Mouse (Mus musculus): ENCODE measurements around the gene Ppp1r16b.

Gene Ppp1r16b

DNA sequence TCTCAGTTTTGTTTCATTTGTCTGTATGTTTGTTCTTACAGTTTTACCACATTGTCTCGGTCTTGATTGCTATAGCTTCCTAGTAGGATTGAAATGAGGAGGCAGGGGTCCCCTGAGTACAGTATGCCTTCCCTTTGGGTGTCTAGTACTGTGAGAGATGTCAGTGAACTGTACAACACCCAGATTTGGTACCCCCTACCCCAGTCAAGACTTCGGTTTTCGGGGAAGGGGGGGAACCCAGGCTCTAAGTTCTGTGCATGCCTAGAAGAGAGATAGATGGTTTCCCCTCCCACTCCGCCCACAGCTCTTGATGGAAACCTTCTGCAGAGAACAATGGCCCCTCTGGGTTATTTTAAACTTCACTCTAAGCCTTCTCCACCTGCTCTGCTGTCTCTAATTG lies at the start of gene Ppp1r16b:
Gene Ppp1r16b, plus strand, starts transcription at position 301 of the 400 bp plus-strand sequence.
- no peak for DNase-seq

DNA sequence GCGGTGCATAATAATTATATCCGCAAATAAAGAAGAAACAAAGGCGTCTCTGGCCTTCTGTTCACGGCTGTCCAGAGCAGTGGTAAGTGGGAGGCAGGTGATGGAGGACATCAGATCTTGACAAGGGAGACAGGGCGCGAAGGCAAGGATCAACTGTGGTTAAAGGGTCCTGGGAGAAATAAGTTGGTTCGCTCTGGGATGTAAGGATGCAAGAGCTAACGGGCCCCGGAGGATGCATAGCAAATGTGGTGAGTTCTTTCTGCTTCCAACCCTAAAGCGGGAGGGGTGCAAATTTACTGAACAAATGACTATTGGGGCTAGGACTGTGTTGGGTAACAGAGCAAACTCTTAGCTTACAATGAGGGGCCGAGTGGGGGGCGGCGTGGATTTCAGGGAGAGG lies 49.5 kb upstream of the Ppp1r16b start:
- DNase-seq = no peak

DNA sequence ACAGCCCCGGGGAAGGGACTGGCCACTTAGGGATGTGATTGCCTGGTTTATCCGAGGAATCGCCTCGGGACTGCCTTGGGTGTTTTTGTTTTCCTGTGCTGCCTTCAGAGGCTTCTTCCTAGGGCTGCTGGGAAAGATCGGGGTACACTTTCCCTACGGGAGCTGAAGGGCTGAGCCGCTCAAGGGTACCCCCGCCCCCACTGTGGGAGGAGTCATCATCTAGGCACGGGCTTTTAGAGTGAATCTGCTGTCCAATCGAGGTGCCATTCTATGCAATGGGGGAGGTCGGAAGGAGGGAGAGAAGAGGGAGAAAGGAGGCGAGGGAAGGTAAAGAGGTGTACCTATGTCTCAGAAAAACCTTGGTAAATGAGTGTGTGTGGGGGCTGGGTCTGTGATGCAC lies 48.9 kb upstream of the Ppp1r16b start:
- no peak for DNase-seq

DNA sequence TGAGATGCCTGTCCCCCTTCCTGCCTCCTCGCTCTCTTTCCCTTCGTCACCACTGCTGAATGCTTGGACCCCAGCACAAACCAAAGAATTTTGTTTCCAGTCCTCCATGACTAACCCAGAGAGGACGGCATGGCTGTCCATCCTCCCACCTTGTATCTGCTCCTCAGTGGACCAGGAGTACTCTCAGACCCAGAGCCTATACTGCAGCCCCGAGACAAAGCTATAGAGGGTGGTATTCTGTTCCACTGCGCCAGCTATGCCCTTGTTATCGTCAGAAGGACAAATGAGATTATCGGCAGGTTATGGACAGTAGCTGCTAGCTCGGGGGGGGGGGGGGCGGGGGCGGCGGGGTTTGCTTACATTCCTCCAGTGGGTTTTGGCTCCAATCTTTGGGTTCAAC lies 48.4 kb upstream of the Ppp1r16b start:
- DNase-seq = no peak

DNA sequence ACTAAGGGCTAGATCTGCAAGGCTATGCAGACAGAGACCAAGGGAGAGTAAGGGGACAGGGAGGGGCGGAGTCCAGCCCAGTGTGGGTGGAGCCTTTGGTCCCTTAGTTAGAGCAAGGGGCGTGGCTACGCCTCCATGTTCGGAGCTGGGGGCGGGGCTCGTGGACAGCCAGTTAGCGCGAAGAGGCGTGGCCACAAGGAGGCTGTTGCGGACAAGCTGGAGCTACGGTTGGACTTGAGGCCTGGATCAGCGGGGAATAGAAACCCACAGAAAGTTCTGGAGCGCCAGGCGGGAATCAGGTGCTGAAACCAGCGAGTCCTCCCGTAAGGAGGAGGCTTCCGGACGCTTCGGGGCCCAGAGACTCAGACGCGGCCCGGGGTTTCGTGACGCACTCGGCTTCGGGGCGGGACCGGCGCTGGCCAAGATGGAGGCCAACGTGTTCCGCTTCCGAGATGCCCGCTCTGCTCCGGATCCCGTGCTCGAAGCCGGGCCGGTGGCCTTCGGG lies 40.4 kb upstream of the Ppp1r16b start, which contains the start of gene Actr5:
Gene Actr5, plus strand, starts transcription at position 171 of the 505 bp plus-strand sequence.
- peak; percentile 97 to 98 for DNase-seq

DNA sequence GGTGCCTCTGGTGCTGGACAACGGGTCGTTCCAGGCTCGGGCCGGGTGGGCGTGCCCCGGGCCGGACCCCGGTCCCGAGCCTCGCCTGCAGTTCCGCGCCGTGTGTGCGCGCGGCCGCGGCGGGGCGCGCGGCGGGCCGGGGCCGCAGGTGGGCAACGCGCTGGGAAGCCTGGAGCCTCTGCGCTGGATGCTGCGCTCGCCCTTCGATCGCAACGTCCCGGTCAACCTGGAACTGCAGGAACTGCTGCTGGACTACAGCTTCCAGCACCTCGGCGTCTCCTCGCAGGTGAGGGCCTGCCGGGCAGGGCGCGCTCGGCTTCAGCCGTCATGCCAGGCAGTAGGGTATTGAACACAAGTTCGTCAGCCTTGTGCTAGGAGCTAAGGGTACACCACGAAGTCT lies 40.0 kb upstream of the Ppp1r16b start:
- peak; percentile 14 to 47 for DNase-seq

DNA sequence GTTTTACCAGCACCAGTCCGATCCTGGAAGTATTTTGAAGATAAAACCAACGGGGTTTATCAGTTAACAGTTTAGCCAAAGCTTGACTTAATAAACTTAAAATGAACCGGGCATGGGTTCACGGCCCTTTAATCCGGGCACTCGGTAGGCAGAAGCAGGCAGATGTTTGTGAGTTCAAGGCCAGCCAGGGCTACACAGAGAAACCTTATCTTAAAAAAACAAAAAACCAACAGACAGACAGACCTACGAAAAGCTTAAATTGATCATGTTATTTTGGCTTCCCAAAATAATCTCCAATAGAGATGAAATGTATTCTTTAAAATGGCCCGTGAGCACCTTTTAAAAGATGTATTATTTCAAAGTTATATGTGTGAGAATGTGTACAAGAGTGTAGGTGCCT lies 39.5 kb upstream of the Ppp1r16b start:
- no peak for DNase-seq

DNA sequence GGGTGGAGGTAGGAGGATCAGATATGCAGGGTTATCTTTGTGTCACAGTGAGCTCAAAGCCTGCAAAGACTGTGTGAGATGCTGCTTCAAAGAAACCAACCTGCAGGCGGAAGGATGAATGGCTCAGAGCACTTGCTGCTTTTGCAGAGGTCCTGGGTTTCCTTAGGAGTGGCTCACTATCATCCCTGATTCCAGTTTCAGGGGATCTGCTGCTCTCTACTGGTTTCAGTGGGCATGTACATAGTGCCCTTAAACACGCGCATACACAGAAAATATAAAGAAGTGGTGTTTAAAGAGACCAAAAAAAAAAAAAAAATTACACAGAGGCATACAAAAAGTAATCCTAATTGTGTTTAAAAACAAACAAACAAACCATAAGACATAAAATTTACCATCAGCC lies 36.3 kb upstream of the Ppp1r16b start:
- no peak for DNase-seq

DNA sequence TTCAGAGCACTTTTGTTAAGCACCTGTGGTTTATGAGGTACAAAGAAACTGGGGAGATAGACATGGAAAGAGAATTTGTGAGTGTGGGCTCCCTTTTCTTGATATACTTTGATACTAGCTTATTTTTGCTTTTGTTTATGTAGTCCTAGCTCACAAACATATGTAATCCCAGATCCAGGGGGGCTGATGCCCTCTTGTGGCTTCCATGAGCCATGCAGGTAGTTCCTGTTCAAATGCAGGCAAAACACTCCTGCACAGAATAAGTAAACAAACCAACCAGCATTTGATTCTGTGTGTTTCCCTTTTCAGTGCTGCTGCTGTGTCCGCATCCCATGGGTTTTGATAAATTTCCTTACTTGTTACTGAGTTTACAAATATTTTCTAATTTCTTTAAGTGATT lies 35.8 kb upstream of the Ppp1r16b start:
- DNase-seq = peak; percentile 38 to 67

DNA sequence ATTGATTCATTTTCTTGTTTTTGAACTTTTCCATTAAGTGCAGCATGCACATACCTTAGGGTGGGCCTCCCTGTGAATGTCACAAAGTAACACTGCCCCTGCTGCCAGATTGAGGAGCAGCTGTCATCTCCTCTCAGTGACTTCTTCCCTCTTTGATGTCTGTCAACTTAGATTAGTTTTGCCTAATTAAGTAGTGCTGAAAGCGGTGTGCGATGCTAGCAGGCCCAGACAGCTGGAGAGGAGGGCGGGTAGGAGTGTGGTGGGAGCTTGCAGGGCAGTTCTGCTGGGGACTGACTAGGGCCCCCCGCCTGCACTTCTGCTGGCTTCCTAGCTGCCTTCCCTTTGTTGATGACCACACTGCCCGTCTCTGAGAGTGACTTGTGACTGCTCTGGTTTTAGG lies 33.3 kb upstream of the Ppp1r16b start:
- no peak for DNase-seq

DNA sequence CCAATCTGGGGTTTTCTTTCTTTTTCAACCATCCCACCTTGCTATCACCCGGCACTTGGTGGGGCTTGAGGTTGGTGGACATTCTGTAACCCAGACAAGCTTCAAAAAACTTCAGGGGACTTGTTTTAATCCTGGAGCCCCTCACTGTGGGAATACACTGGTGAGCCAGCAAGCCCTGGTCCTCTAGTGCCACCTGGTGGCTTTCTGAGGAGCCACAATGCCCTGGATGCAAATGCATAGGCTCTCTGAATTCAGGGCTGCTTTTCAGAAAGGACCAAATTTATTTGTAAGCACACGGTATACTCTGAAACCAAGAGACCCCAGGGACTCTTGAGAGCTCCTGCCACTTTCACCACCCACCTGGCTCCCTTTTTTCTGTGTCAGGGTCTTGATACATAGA lies 23.3 kb upstream of the Ppp1r16b start:
- peak; percentile 62 to 85 for DNase-seq

DNA sequence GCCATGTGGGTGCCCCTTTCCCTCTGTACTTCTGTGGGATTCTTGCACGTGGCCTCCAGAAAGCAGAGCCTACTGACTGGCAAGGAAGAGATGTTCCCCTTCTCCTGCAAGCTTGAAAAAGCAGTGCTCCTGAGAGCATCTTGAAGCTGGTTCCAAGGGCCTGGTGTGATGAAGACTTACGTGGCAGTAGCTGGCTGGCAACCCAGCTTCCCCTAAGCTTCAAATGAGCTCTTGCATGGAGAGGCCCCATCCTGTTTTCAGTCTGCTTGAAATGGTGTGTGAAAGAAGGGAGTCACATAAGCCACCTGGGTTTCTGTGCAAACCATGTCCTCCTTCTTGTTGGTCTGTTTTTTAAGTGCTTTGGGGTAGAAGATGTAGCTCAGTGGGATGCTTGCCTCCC lies 22.6 kb upstream of the Ppp1r16b start:
- DNase-seq = no peak

DNA sequence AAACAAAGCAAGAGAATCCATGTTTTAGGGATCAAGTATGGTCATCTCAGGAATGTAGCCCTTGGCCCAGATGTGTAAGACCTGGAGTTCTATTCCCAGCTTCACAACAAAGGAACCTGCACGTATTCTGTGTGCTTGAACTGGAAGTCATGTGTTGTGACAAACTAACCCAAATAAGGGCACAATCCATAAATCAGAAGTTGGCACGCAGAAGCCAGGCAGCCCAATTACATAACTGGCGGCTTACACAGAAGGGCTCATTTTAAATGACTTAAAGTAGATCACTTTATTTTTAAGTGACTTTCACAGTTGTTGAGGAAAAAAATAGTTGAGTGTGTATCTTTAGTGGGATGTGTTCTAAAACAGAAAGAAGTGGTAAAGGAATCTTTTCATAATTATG lies 21.4 kb upstream of the Ppp1r16b start:
- no peak for DNase-seq

DNA sequence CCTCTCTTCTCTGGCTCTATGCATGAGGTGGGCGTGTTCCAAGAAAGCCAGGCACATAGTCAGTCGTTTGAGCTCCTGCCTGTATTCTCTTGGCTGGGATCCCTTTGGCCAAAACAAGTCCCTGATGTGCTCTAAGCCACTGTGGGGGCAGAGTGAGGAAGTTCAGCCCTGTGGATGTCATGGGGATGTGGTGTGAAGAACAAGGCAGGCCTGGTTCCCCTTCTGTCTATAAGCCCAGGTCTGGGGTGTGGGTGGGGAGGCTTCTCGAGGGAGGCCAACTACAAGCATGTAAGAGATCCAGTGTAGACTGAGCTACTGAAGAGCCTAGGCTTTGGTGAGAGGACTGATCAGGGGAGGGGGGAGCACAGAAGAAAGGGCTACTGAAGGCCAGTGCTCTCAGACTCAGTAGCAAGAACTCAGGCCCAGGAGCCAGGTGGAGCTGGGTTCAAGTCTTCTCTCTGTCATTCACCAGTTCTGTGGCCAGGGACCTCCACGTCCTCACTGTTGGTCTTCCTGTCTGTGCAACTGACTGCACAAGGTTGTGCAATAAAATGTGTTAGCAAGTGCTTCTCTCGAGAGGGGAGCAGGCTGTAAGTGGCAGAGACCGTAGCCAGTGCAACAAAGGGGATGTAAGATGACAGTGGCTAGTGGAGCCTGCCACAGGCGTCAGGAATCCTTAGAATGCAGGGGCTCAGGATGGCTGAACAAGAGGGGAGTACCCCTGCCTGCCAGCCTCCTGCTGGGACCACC lies 13.9 kb upstream of the Ppp1r16b start:
- DNase-seq = no peak

DNA sequence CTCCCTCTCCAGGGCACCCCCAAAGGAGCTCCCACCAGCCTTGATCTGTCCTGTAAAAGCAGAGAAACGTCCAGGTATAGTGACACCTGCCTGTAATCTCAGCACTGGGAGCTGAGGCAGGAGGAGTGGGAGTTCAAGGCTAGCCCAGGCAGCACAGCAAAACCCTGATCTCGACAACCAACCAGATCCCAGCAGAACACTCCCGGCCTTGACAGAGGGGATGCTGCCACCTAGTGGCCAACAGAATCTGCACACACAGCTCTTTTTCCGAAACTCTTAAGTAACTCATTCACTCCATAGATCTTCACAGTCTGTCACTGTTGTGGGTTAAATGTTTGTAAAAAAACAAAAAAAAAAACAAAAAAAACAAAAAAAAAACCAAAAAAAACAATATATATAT lies 12.2 kb upstream of the Ppp1r16b start:
- peak; percentile 81 to 92 for DNase-seq

DNA sequence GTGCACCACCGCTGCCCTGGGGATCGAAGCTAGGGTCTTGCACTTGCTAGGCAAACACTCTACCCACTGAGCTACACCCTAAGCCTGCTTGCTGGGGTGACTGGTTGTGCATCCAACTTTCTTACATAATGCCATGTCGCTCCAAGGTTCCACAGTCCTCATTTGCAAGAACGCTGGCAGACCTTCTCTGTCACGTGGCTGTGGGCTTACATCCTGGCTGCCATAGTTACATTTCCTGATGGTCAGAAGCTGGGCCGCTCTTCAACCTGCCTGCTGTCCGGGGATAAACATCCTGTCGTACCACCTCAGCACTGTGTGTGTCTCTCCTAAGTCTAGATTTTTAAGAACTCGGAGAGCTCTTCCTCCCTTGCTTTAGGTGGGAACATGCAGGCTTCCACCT lies 10.5 kb upstream of the Ppp1r16b start:
- DNase-seq = peak; percentile 79 to 90

DNA sequence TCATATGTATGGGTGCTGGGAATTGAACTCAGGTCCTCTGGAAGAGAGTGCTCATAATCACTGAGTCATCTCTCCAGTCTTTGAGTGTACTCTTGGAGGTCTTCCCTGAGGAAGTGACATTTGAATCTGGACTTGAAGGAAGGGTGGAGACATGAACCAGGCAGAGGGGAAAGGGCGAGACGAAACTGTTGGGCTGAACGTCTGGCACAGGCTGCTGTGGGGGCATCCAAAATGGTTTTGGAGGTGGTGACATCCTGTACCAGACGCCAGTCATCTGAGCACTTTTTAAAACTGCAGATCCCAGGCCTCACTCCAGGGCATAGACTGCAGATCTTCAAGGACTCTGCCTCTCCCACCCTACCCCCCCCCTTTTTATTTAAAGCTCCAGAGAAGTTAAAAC lies 9.4 kb upstream of the Ppp1r16b start:
- DNase-seq = peak in 1 of 2 experiments; percentile 48

DNA sequence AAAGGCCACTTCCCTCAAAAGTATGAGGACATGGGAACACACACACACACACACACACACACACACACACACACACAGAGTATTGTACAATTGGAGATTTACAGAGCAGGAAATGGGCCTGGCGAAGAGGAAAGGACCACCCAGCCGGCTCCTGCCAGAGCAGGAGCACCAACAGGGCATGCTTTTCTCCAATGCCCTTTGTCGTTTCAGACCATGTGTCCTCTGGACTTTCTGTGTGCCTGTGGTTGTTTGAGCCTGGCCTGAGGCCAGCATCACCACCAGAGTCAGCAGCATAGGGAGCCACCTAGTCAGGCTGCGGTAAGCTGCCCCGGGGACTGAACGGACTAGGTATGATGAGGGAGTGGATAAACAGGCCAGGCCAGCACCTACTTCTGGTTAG lies 6.4 kb upstream of the Ppp1r16b start:
- peak; percentile 86 to 91 for DNase-seq

DNA sequence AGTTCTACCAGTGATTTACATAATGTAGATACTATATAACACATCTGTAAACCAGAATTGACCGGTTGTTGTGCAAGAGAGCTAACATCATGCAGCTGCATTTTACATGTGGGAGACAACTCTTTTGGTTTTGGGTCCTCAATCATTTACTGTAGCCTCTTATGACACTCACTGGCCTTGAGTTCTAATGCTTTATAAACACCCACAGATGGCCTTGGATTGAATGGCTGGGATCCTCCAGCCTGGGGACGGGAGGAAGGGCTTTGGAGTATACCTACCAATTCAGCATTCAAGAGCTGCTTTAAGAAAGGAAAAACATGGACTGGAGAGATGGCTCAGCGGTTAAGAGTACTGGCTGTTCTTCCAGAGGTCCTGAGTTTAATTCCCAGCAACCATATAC lies 5.9 kb upstream of the Ppp1r16b start:
- no peak for DNase-seq

DNA sequence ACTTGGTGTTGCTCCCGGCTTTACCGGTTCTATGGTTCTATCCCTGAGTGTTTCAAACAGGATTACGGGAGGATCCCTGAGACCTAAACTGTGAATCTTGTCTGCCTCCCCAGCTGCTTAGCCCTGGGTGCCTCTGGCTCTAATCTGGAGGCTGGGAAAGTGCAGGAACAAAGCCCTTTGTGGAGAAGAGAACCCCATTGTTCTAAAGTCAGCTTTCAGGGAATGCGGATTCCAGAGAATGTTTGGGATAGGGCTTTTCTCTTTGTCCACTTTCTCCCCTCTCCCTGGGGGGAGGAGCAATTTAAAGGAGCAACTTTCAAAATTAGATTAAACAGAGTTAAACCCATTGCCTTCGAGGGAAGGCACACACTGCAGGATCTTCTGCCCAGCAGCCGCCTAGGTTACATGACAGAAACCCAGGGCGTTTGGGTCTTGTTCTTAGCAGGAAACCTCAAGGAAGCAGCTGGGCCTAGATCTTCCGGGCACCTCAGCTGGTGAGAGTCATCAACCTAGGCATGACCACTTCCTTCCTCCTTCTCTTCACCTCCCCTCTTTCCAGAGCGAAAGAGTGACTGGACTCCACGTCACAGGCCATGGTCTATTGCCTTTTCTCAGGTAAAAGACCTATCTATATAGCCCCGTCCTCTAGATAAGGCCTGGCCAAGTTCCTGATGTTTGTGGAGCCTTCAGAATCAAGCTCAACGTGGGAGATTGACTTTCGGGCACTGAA lies 1.0 kb downstream of the Ppp1r16b start:
- DNase-seq = no peak

DNA sequence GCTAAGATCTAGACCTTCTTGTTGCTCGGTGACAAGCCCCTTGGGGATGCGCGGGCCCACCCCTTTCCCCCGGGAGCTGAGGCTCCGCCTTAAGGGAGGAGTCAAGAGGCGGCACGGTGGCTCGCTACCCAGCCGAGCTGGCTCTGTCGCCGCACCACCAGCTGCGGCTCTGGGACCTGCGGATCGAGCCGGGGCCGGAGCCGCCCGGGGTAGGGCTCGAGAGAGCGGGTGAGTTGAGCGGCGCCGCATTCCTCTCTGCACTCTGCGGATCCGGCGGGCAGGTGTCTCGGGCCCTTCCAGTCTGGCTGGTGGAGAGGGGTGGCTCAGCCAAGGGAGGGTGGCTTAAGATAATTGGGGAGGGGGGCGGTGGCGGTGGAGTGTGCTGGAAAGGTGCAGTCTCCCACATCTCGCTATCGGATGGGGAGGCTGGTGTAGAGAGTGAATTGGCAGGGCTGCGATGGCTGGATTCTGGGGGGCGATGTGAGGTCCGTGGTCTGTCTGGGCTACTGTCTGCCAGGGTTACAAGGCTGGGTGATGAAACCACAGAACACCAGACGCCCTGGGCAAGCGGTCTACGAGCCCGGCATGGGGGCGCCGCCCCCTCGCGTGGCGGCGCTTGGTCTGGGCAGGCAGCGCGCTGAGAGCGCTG lies 1.9 kb downstream of the Ppp1r16b start:
- DNase-seq = peak; percentile 75 to 83

DNA sequence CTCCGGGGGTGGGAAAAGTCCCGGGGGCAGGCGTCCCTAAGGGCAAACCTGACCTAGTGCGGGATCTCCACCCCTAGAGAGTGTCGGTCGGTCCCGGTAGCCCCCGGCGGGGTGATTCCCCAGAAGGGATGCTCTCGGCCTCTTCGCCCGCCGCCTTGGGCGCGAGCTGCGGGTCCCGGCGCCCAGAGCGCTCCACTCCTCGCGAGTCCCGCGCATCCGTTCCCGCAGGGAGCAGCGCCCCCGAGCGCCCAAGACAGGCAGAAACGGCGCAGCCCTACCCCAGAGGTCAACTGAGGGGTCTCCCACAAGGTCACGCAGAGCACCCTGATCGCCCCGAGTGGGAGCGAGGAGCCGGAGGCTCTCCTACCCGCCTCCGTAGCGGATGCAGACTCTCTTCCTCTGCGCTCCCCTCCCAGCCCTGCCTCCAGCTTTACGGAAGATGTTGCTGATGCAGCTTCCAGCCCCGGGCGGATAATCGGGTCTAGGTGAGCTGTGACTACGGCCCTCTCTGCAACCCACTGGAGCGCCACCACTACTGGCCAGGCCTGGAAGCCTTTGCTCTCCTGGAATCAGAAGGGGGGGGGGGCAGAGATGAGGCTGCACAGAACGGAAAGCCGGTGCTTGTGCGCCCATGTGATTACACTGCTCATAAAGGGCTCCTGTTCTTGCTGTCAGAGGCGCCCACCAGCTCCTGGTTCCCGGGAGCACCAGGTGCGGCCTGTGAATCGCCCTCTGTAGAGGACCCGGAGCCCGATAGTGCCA lies 2.7 kb downstream of the Ppp1r16b start:
- peak in 1 of 2 experiments; percentile 72 for DNase-seq
